Mouse (Mus musculus): Measurements from ENCODE around the gene R3hdm4. TPM values are rescaled to one million over a fixed set of nuclear protein-coding genes. Genes with fewer than 3 reads are reported as not detected.
A peak's percentile ranks its signal among the peaks of the same experiment; 100 is the strongest.

R3hdm4 gene
- total and polyA plus RNA-seq, 3 experiments, result 29.1 to 105 TPM; not detected in 1

- TF ChIP-seq RAD21 (IDR thresholded peaks at IDR 0.05; ENCODE audit: low read depth, low read length) (no peak), TBP (IDR thresholded peaks at IDR 0.05; ENCODE audit: low read depth, low read length) (peak; percentile 83), POLR2AphosphoS5 (IDR thresholded peaks at IDR 0.05; ENCODE audit: borderline replicate concordance, low read depth, low read length) (no peak), BHLHE40 (IDR thresholded peaks at IDR 0.05; ENCODE audit: borderline replicate concordance, low read depth, low read length) (peak; percentile 49; the same call in 1 of the 2 replicates), E2F4 (IDR thresholded peaks at IDR 0.05; ENCODE audit: borderline replicate concordance, low read depth, low read length) (no peak), HCFC1 (IDR thresholded peaks at IDR 0.05; ENCODE audit: low read depth, low read length) (peak; percentile 11; the same call in 1 of the 2 replicates), SMC3 (IDR thresholded peaks at IDR 0.05; ENCODE audit: low read depth, low read length) (no peak), ZC3H11A (IDR thresholded peaks at IDR 0.05; ENCODE audit: low read depth, low read length) (no peak), SIN3A (IDR thresholded peaks at IDR 0.05; ENCODE audit: low read length) (peak; percentile 27; the same call in 1 of the 2 replicates), MAX (IDR thresholded peaks at IDR 0.05; ENCODE audit: low read length) (peak; percentile 59), RCOR1 (IDR thresholded peaks at IDR 0.05; ENCODE audit: low read depth, low read length) (no peak), NELFE (IDR thresholded peaks at IDR 0.05; ENCODE audit: low read depth, low read length) (peak; percentile 62), MYC (IDR thresholded peaks at IDR 0.05; ENCODE audit: low read depth, low read length) (peak; percentile 51)
Observed at GRCm38 (mm10) chr10:79918231-79919078, 2.6 kb downstream of the R3hdm4 start (continued).

GRCm38 (mm10) chr10:79917532-79918100 lies 3.4 kb downstream of the R3hdm4 start:
- no peak overlapping the region for H3K27ac ChIP-seq (ENCODE audit: control insufficient read depth, low read depth, low read length)
- peak; percentile 37 for DNase-seq (ENCODE audit: low read depth, low spot score)
- H3K9ac ChIP-seq (ENCODE audit: control insufficient read depth, low read depth, low read length, poor library complexity, severe bottlenecking), result peak overlapping the region; percentile 80
- H3K27me3 ChIP-seq (ENCODE audit: control insufficient read depth in 1 of 2, insufficient read depth in 2 of 2, low read length in 2 of 2), result no peaks in the 10 kb centered on the region
- H3K79me2 ChIP-seq (ENCODE audit: control insufficient read depth, insufficient read depth, low read length, poor library complexity), result peaks cover 21% of the 10 kb centered on the region
- no peaks in the 10 kb centered on the region for H3K9me3 ChIP-seq (replicated peaks; ENCODE audit: insufficient read depth, low read length)
- peaks cover 15 to 23% of the 10 kb centered on the region in 2 experiments for H3K4me1 ChIP-seq (ENCODE audit: control insufficient read depth in 1 of 2, insufficient read depth in 2 of 2, low read length in 2 of 2)
- H3K36me3 ChIP-seq (ENCODE audit: control insufficient read depth in 1 of 2, insufficient read depth in 2 of 2, low read length in 2 of 2), result peaks cover 0 to 7% of the 10 kb centered on the region in 2 experiments; a peak in 2 of 4 replicates
- H3K4me3 ChIP-seq (ENCODE audit: control insufficient read depth in 1 of 2, insufficient read depth in 1 of 2, low read depth in 2 of 2, low read length in 2 of 2), result peak overlapping the region; percentile 76 to 99
- TF ChIP-seq TAL1 (IDR thresholded peaks at IDR 0.05; ENCODE audit: low read length) (no peak), SMC3 (IDR thresholded peaks at IDR 0.05; ENCODE audit: low read depth, low read length) (no peak), MAZ (IDR thresholded peaks at IDR 0.05; ENCODE audit: low read depth, low read length) (no peak), USF2 (IDR thresholded peaks at IDR 0.05; ENCODE audit: borderline replicate concordance in 1 of 2, insufficient read depth in 1 of 2, low read depth in 1 of 2, low read length in 2 of 2) (no peak), GATA1 (IDR thresholded peaks at IDR 0.05; ENCODE audit: low read depth, low read length) (no peak), NELFE (IDR thresholded peaks at IDR 0.05; ENCODE audit: low read depth, low read length) (no peak), EP300 (IDR thresholded peaks at IDR 0.05; ENCODE audit: low read depth in 1 of 2, low read length in 2 of 2) (no peak), MYB (IDR thresholded peaks at IDR 0.05; ENCODE audit: low read depth, low read length) (no peak), NRF1 (IDR thresholded peaks at IDR 0.05; ENCODE audit: insufficient read depth, low read depth, low read length, poor library complexity, severe bottlenecking) (no peak), USF1 (IDR thresholded peaks at IDR 0.05; ENCODE audit: low read depth, low read length) (no peak), ZC3H11A (IDR thresholded peaks at IDR 0.05; ENCODE audit: low read depth, low read length) (no peak)

Data from MEL (cell line).